Mouse (Mus musculus) ES-E14 (cell line): ENCODE data around the gene Tbxa2r. TPM values are rescaled to one million over a fixed set of nuclear protein-coding genes. Genes with fewer than 3 reads are reported as not detected.

Experiments
- DNase-seq: peaks from one replicate; pipeline ENCODE4 v3.0.0-alpha.2; 2013; ENCODE audit warnings: low read depth, low spot score
- H3K27ac ChIP-seq: 2 replicates; pipeline ENCODE4 v1.5.1; 2012; ENCODE audit warnings: low read depth, mild to moderate bottlenecking, low read length, moderate library complexity, mixed read lengths; ENCODE audit not compliant: poor library complexity, insufficient read depth, severe bottlenecking
- H3K36me3 ChIP-seq: 2 replicates; pipeline ENCODE4 v1.6.1; 2012; ENCODE audit warnings: mild to moderate bottlenecking, low read length, moderate library complexity, mixed read lengths; ENCODE audit not compliant: control insufficient read depth, poor library complexity, insufficient read depth, severe bottlenecking
- H3K4me1 ChIP-seq, 2 experiments: fragments of 150-350 bp in 1 of 2; sonication (generic) in 1 of 2; 2 replicates each; pipeline ENCODE4 v1.6.1; 2012; ENCODE audit warnings: low read length in 2 of 2, mild to moderate bottlenecking in 1 of 2, mixed read lengths in 1 of 2; ENCODE audit not compliant: control insufficient read depth in 2 of 2, insufficient read depth in 2 of 2, poor library complexity in 1 of 2
- H3K4me3 ChIP-seq, 2 experiments: fragments of 150-350 bp in 1 of 2; sonication (generic) in 1 of 2; 2 replicates each; pipeline ENCODE4 v1.5.1; 2012; ENCODE audit warnings: low read length in 2 of 2, low read depth in 1 of 2, mild to moderate bottlenecking in 1 of 2, mixed read lengths in 1 of 2; ENCODE audit not compliant: insufficient read depth in 1 of 2, poor library complexity in 1 of 2, severe bottlenecking in 1 of 2
- H3K9ac ChIP-seq: 2 replicates; pipeline ENCODE4 v1.6.1; 2012; ENCODE audit warnings: low read depth, mild to moderate bottlenecking, low read length, mixed read lengths; ENCODE audit not compliant: poor library complexity, insufficient read depth, severe bottlenecking
- H3K9me3 ChIP-seq: fragments of 150-350 bp; sonication (generic); 2 replicates; pipeline ENCODE4 v1.6.1; 2012; ENCODE audit warnings: low read depth, mild to moderate bottlenecking, low read length; ENCODE audit not compliant: control insufficient read depth, insufficient read depth
- CHD2 ChIP-seq: IDR thresholded peaks from 2 replicates; pipeline ENCODE4 v1.6.1; 2014; ENCODE audit warnings: mild to moderate bottlenecking, low read depth, low read length, inconsistent platforms
- HCFC1 ChIP-seq: IDR thresholded peaks from 2 replicates; pipeline ENCODE4 v1.6.1; 2012; ENCODE audit warnings: low read length, inconsistent platforms, borderline replicate concordance; ENCODE audit not compliant: insufficient read depth
- MAFK ChIP-seq: IDR thresholded peaks from 2 replicates; pipeline ENCODE4 v1.6.1; 2014; ENCODE audit warnings: mild to moderate bottlenecking, low read depth, low read length, inconsistent platforms; ENCODE audit not compliant: insufficient read depth
- ZC3H11A ChIP-seq: IDR thresholded peaks from 2 replicates; pipeline ENCODE4 v1.6.1; 2012; ENCODE audit warnings: low read depth, mild to moderate bottlenecking, inconsistent platforms, low read length, borderline replicate concordance
- ZNF384 ChIP-seq: IDR thresholded peaks from 2 replicates; pipeline ENCODE4 v1.6.1; 2012; ENCODE audit warnings: low read depth, low read length, inconsistent platforms
- in situ Hi-C, 2 experiments: fragments of 600-800 bp; cut with MboI; formaldehyde crosslinking; loops; one replicate each; pipeline ENCODE4 v1.15.1; 2025; ENCODE audit warnings: low sequenced_read_pairs in 2 of 2, inconsistent platforms in 1 of 2; ENCODE audit not compliant: unreplicated experiment in 2 of 2
- total RNA-seq: library from RNA; depleted of rRNA; stranded (reverse); fragments of 300-350 nt; gene quantifications from 2 replicates; pipeline ENCODE4 v1.2.3, GENCODE M21; 2012

The Tbxa2r gene
- total RNA-seq, 1 experiment, result 2.3 TPM

DNA sequence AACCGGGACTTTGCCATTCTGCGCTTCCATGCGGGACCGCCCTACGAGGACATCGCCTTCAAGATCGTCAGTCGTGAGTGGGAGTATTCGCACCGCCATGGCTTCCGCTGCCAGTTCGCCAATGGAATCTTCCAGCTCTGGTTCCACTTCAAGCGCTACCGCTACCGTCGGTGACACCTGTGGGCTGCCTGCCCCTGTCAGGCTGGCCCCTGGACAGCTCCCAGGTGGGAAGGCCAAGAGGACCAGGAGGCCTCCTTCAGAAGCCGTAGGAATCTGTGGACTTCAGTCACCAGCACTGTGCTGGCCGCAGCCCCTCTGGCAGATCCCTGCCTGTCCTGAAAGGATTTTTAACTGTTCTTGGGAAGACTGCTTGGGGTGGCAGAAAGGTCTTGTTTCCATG, 2.8 kb upstream of the Tbxa2r start:
- H3K4me1 ChIP-seq, result peaks cover 5 to 25% of the 10 kb centered on the region in 2 experiments; a peak in 3 of 4 replicates
- no peaks in the 10 kb centered on the region for H3K9me3 ChIP-seq
- in situ Hi-C loops, result no loop called here
- no peak overlapping the region; a peak in 1 of 4 replicates for H3K4me3 ChIP-seq
- no peak for TF ChIP-seq ZNF384
- no peak for TF ChIP-seq ZC3H11A
- no peak for TF ChIP-seq CHD2
- TF ChIP-seq MAFK, result no peak
- TF ChIP-seq HCFC1, result no peak
- peaks cover 51% of the 10 kb centered on the region for H3K36me3 ChIP-seq
- H3K9ac ChIP-seq, result no peak overlapping the region
- DNase-seq, result no peak
- H3K27ac ChIP-seq, result no peak overlapping the region

DNA sequence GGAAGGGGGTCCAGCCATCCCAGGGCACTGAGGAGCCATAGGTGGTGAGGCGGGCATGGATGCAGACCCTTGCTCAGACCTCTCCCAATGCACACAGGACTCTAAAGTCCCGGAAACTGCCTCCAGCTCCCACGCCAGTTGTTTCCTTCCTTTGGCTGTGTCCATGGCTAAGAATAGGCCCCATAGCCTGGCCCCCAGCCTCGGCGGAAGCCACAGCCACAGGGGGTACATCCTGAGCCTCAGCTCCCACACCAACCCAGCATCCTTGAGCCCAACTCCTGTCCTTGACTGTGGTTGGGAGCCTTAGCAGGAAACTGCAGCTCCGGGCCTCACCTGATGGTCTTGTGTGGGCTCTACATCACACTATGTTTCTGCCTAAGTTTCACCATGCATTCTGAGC, 1.7 kb upstream of the Tbxa2r start:
- Histone ChIP-seq H3K27ac (no peak overlapping the region), H3K36me3 (peaks cover 51% of the 10 kb centered on the region), H3K4me3 (no peak overlapping the region), H3K4me1 (peaks cover 5 to 27% of the 10 kb centered on the region in 2 experiments; a peak in 3 of 4 replicates), H3K9ac (no peak overlapping the region), H3K9me3 (no peaks in the 10 kb centered on the region)
- DNase-seq, result no peak
- no peak for TF ChIP-seq ZNF384
- no peak for TF ChIP-seq HCFC1
- no peak for TF ChIP-seq ZC3H11A
- TF ChIP-seq CHD2, result no peak
- TF ChIP-seq MAFK, result no peak
- in situ Hi-C loops, result no loop called here

DNA sequence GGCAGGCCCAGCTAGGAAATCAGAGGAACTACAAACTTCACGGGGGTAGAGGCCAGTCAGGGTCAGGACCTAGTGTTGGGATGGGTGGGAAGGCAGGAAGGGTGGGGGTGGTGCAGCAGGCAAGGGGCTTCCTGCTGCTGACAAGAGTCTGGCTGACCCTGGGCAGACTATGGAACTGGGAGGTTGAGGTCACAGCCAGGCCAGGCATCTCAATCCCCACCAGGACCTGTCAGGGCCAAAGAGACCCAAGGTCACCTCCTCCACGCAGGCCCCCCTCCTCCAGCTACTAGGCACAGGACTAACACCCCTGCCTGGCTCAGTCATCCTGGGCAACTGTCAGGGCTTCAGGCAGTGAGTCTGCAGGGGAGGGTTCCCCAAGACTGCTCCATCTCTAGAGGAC, 572 bp upstream of the Tbxa2r start:
- Histone ChIP-seq H3K4me1 (peaks cover 5 to 27% of the 10 kb centered on the region in 2 experiments; a peak in 3 of 4 replicates), H3K36me3 (peaks cover 44% of the 10 kb centered on the region), H3K4me3 (no peak overlapping the region), H3K27ac (no peak overlapping the region), H3K9ac (no peak overlapping the region), H3K9me3 (no peaks in the 10 kb centered on the region)
- in situ Hi-C loops, result no loop called here
- TF ChIP-seq HCFC1 (no peak), CHD2 (no peak), ZC3H11A (no peak), ZNF384 (no peak), MAFK (no peak)
- DNase-seq, result no peak

DNA sequence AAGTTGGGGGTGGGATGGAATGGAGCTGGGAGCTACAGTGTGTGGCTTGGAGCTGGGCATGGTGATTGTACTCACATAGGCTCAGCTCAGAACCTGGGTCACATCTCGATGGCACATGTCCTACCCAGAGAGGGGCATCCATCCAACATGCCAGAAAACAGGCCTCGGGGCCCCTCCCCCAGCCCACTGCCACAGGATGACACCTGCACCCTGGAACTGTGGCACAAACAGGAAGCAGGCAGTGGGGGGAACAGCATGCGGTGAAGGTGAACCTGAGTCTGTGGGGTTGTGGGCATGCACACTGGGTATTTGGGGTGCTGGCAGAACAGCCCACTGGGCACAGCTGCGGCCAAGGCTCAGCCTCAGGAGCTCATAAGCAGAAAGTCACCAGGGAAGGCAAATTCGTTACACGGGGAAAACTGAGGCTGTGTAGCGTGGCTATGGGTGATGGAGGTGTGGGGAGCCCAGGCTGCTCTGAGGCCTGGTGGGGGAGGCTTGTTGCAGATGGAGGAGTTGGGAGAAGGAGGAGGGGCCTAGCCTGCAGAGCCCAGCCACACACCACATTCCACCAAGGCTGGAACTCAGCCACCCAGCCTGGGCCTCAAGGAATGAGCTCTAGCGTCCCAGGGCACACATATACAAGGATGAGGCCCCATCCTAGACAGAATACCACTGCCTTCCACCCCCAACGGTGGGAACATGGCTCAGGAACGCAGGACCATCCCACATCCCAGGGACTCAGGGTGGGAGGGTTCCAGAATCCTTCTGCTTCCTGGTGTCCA, 854 bp downstream of the Tbxa2r start:
- Histone ChIP-seq H3K27ac (no peak overlapping the region), H3K4me1 (peaks cover 5 to 27% of the 10 kb centered on the region in 2 experiments; a peak in 3 of 4 replicates), H3K9ac (no peak overlapping the region), H3K4me3 (no peak overlapping the region), H3K9me3 (no peaks in the 10 kb centered on the region), H3K36me3 (peaks cover 29% of the 10 kb centered on the region)
- TF ChIP-seq CHD2 (no peak), MAFK (no peak)
- in situ Hi-C loops, result no loop called here
- no peak for DNase-seq

DNA sequence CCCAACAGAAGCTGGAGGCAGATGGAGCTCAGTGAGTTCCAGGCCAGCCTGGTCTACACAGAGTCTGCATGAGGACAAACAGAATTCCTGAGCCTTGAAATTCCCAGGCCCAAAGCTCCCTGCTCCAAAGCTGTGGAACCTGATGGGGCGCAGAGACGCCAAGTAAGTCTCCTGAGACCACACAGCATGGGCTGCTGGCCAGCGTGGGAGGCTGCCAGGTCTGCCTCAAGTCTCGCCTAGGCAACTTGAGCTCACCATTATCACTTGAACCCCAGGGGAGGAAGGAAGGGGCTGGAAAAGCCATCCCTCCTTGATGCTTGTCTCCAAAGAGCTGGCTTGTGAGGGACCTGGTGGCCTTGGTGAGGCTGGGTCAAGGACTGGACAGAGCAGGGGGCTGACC, 1.5 kb downstream of the Tbxa2r start:
- Histone ChIP-seq H3K9ac (no peak overlapping the region), H3K4me1 (peaks cover 5 to 32% of the 10 kb centered on the region in 2 experiments; a peak in 3 of 4 replicates), H3K27ac (no peak overlapping the region), H3K36me3 (peaks cover 23% of the 10 kb centered on the region), H3K9me3 (no peaks in the 10 kb centered on the region), H3K4me3 (no peak overlapping the region)
- TF ChIP-seq CHD2 (no peak), ZNF384 (no peak), MAFK (no peak), HCFC1 (no peak), ZC3H11A (no peak)
- DNase-seq, result no peak
- in situ Hi-C loops, result no loop called here
